ENCODE assay signal across 9 mouse cellular contexts in genomic region chr15:77750461-77750860, GRCm38 (mm10). TPM values are rescaled to one million over a fixed set of nuclear protein-coding genes. Genes with fewer than 3 reads are reported as not detected.
DNase-seq lines count a peak whose midpoint lies in the region; ATAC-seq and TF ChIP-seq lines count a peak whose summit lies in the region.
"Had no signal": no experiment of that assay in that cellular context is flagged by ENCODE, and none has a peak within 500 bp of the region (broad histone marks: within the 10 kb centered on the region; RNA-seq: fewer than 3 reads in every experiment).

No protein-coding gene starts in this region.

- ATAC-seq in hindbrain, postnatal 0 days = no peak
- no peak for ATAC-seq in hindbrain, embryonic 11.5 days (ENCODE audit: low FRiP score)
- peak; percentile 60; the same call in 1 of the 2 replicates for ATAC-seq in heart, postnatal 0 days (ENCODE audit: insufficient read depth, low read depth)
- ATAC-seq in hindbrain, embryonic 16.5 days = no peak

- H3K27ac ChIP-seq in hindbrain, postnatal 0 days = no peak overlapping the region
- no peak overlapping the region for H3K27ac ChIP-seq in hindbrain, embryonic 11.5 days (ENCODE audit: low read depth, low read length)
- H3K27ac ChIP-seq in heart, postnatal 0 days (ENCODE audit: low read depth) = no peak overlapping the region
- no peak overlapping the region for H3K27ac ChIP-seq in hindbrain, embryonic 16.5 days (ENCODE audit: low read depth, low read length)
- H3K27ac ChIP-seq: macrophage had no signal

- no peaks in the 10 kb centered on the region for H3K4me1 ChIP-seq in hindbrain, postnatal 0 days (ENCODE audit: insufficient read depth, low read length)
- H3K4me1 ChIP-seq in hindbrain, embryonic 11.5 days (replicated peaks; ENCODE audit: control insufficient read depth, insufficient read depth, low read length) = no peaks in the 10 kb centered on the region
- H3K4me1 ChIP-seq in heart, postnatal 0 days (ENCODE audit: control insufficient read depth, insufficient read depth) = no peaks in the 10 kb centered on the region
- no peaks in the 10 kb centered on the region for H3K4me1 ChIP-seq in hindbrain, embryonic 16.5 days (ENCODE audit: control insufficient read depth, insufficient read depth, low read depth, low read length)

- H3ac ChIP-seq in C2C12 (ENCODE audit: control insufficient read depth, insufficient read length, low read depth) = no peak overlapping the region

- no peak overlapping the region for H3K4me3 ChIP-seq in hindbrain, postnatal 0 days (ENCODE audit: low read length)
- H3K4me3 ChIP-seq in hindbrain, embryonic 11.5 days (ENCODE audit: low read depth, low read length) = no peak overlapping the region
- no peak overlapping the region for H3K4me3 ChIP-seq in C2C12 (ENCODE audit: insufficient read depth, poor library complexity, severe bottlenecking)
- no peak overlapping the region for H3K4me3 ChIP-seq in heart, postnatal 0 days (ENCODE audit: low read depth, low read length)
- H3K4me3 ChIP-seq in hindbrain, embryonic 16.5 days (ENCODE audit: low read length) = no peak overlapping the region

- no peaks in the 10 kb centered on the region for H3K27me3 ChIP-seq in hindbrain, postnatal 0 days (ENCODE audit: insufficient read depth, low read length)
- H3K27me3 ChIP-seq in hindbrain, embryonic 11.5 days (ENCODE audit: control insufficient read depth, insufficient read depth, low read length) = no peaks in the 10 kb centered on the region
- no peaks in the 10 kb centered on the region for H3K27me3 ChIP-seq in C2C12 (ENCODE audit: control insufficient read depth, insufficient read depth, insufficient read length)
- 0 out of 2 replicates have a peak, but pooled peaks cover 2% of the 10 kb centered on the region for H3K27me3 ChIP-seq in heart, postnatal 0 days (ENCODE audit: control insufficient read depth, insufficient read depth, low read length)
- H3K27me3 ChIP-seq in hindbrain, embryonic 16.5 days (replicated peaks; ENCODE audit: control insufficient read depth, insufficient read depth, low read length) = no peaks in the 10 kb centered on the region

- no peaks in the 10 kb centered on the region for H3K79me2 ChIP-seq in C2C12 (ENCODE audit: control insufficient read depth, insufficient read depth)

- 43% methylated on average over 1 of the region's 1 CpGs for WGBS in hindbrain, postnatal 0 days
- WGBS in hindbrain, embryonic 11.5 days = 38% methylated on average over 1 of the region's 1 CpGs
- 27% methylated on average over 1 of the region's 1 CpGs for WGBS in heart, postnatal 0 days
- WGBS in hindbrain, embryonic 16.5 days = 33% methylated on average over 1 of the region's 1 CpGs

- no peak overlapping the region for H3K4me2 ChIP-seq in hindbrain, postnatal 0 days (ENCODE audit: low read depth, low read length)
- no peak overlapping the region for H3K4me2 ChIP-seq in hindbrain, embryonic 11.5 days (replicated peaks; ENCODE audit: low read depth, low read length)
- H3K4me2 ChIP-seq in heart, postnatal 0 days (ENCODE audit: low read depth, low read length) = no peak overlapping the region
- H3K4me2 ChIP-seq in hindbrain, embryonic 16.5 days (ENCODE audit: low read length) = no peak overlapping the region

- H3K9ac ChIP-seq in hindbrain, postnatal 0 days (replicated peaks; ENCODE audit: low read length) = no peak overlapping the region
- no peak overlapping the region for H3K9ac ChIP-seq in hindbrain, embryonic 11.5 days (ENCODE audit: low read depth, low read length)
- no peak overlapping the region for H3K9ac ChIP-seq in heart, postnatal 0 days (replicated peaks; ENCODE audit: low read depth, low read length)
- no peak overlapping the region for H3K9ac ChIP-seq in hindbrain, embryonic 16.5 days (ENCODE audit: low read depth, low read length)

- peak; percentile 74 for TF ChIP-seq CTCF in hindbrain, postnatal 0 days (IDR thresholded peaks at IDR 0.05; ENCODE audit: low read depth)
- TF ChIP-seq CTCF in C2C12 (IDR thresholded peaks at IDR 0.05; ENCODE audit: control insufficient read depth, insufficient read depth, insufficient read length) = peak; percentile 86
- TF ChIP-seq CTCF in heart, postnatal 0 days (IDR thresholded peaks at IDR 0.05; ENCODE audit: low read depth) = peak; percentile 82

- no peaks in the 10 kb centered on the region for H3K79me3 ChIP-seq in C2C12 (ENCODE audit: low read depth)

- H3K36me3 ChIP-seq in hindbrain, postnatal 0 days (ENCODE audit: insufficient read depth, low read length) = no peaks in the 10 kb centered on the region
- H3K36me3 ChIP-seq in hindbrain, embryonic 11.5 days (ENCODE audit: control insufficient read depth, insufficient read depth, low read length) = no peaks in the 10 kb centered on the region
- H3K36me3 ChIP-seq in C2C12 (ENCODE audit: control insufficient read depth, insufficient read depth) = peaks cover 3% of the 10 kb centered on the region
- H3K36me3 ChIP-seq in heart, postnatal 0 days (replicated peaks; ENCODE audit: control insufficient read depth, insufficient read depth, low read length) = no peaks in the 10 kb centered on the region
- no peaks in the 10 kb centered on the region for H3K36me3 ChIP-seq in hindbrain, embryonic 16.5 days (ENCODE audit: control insufficient read depth, insufficient read depth, low read length)

- no peak for TF ChIP-seq EP300 in heart, postnatal 0 days (IDR thresholded peaks at IDR 0.05; ENCODE audit: low read depth)

- no peaks in the 10 kb centered on the region for H3K9me3 ChIP-seq in hindbrain, postnatal 0 days (ENCODE audit: low read length)
- H3K9me3 ChIP-seq in hindbrain, embryonic 11.5 days (ENCODE audit: control insufficient read depth, low read length) = no peaks in the 10 kb centered on the region
- no peaks in the 10 kb centered on the region; the same call in 1 of the 2 replicates for H3K9me3 ChIP-seq in heart, postnatal 0 days (replicated peaks; ENCODE audit: control insufficient read depth, low read length)
- no peaks in the 10 kb centered on the region for H3K9me3 ChIP-seq in hindbrain, embryonic 16.5 days (ENCODE audit: control insufficient read depth, low read length)

- DNase-seq in hindbrain, postnatal 0 days (ENCODE audit: low spot score) = peak; percentile 59
- DNase-seq in hindbrain, embryonic 11.5 days (ENCODE audit: low spot score) = no peak
- DNase-seq in Muller cell, postnatal 12 days (ENCODE audit: inconsistent ontology term) = peak; percentile 39
- DNase-seq in heart, postnatal 0 days (ENCODE audit: low spot score) = peak; percentile 57
- peak; percentile 50 to 58 for DNase-seq in natural killer cell, adult 2 months (ENCODE audit: low spot score in 2 of 2)
- no peak for DNase-seq in layer of hippocampus, adult 8-10 months (ENCODE audit: low spot score in 2 of 2)

TF ChIP-seq in C2C12, 6 proteins besides CTCF, POLR2A, EP300 and RAD21:
- TF ChIP-seq MYOG (IDR thresholded peaks at IDR 0.05; ENCODE audit: control insufficient read depth, extremely low read depth, insufficient read length) (no peak), MAX (IDR thresholded peaks at IDR 0.05) (peak; percentile 94), USF1 (IDR thresholded peaks at IDR 0.05; ENCODE audit: low read depth) (peak; percentile 20)

RNA-seq across cellular contexts. Expression of gene Apol8, which starts 6.3 kb away (rescaled TPM):
- 0.50 and 0.84 TPM in 2 replicates for total RNA-seq in hindbrain, postnatal 0 days (2014; rRNA removed)
- polyA plus RNA-seq in hindbrain, postnatal 0 days (2015; fragmentation: Nextera tagmentation; extraction: Ambion mirVana) = 0.35 and 0.50 TPM in 2 replicates
- polyA plus RNA-seq in hindbrain, embryonic 11.5 days (2014; fragmentation: Nextera tagmentation; extraction: Ambion mirVana) = 0.06 and 0.20 TPM in 2 replicates
- 0.46 TPM for polyA plus RNA-seq in C2C12 (2012; fragmentation: generic; extraction: Trizol)
- total RNA-seq in heart, postnatal 0 days (2014; rRNA removed; ENCODE audit: low replicate concordance) = 0.46 TPM in 1 of 2 replicates, not detected in the other
- 0.04 TPM in 1 of 2 replicates, not detected in the other for polyA plus RNA-seq in heart, postnatal 0 days (2015; fragmentation: Nextera tagmentation; extraction: Ambion mirVana)
- 0.14 and 0.35 TPM in 2 replicates for polyA plus RNA-seq in hindbrain, embryonic 16.5 days (2015; fragmentation: Nextera tagmentation; extraction: Ambion mirVana)
- total RNA-seq in layer of hippocampus, adult 8-10 months (2022) = 10 to 100 TPM in 2 of 4 experiments, 1 to 10 TPM in 2; 6.3 to 14.1 (median 9.1) TPM
- polyA plus RNA-seq: macrophage had no signal

RNA-seq across cellular contexts. Expression of gene Apol9b, which starts 21.6 kb away (rescaled TPM):
- total RNA-seq in hindbrain, postnatal 0 days (2014; rRNA removed) = 0.37 TPM in 1 of 2 replicates, not detected in the other
- polyA plus RNA-seq in hindbrain, postnatal 0 days (2015; fragmentation: Nextera tagmentation; extraction: Ambion mirVana) = 0.41 and 1.2 TPM in 2 replicates
- not detected in 2 replicates for polyA plus RNA-seq in hindbrain, embryonic 11.5 days (2014; fragmentation: Nextera tagmentation; extraction: Ambion mirVana)
- polyA plus RNA-seq in C2C12 (2012; fragmentation: generic; extraction: Trizol) = 49.1 TPM
- total RNA-seq in heart, postnatal 0 days (2014; rRNA removed; ENCODE audit: low replicate concordance) = 0.23 and 0.81 TPM in 2 replicates
- 0.14 and 0.30 TPM in 2 replicates for polyA plus RNA-seq in heart, postnatal 0 days (2015; fragmentation: Nextera tagmentation; extraction: Ambion mirVana)
- polyA plus RNA-seq in hindbrain, embryonic 16.5 days (2015; fragmentation: Nextera tagmentation; extraction: Ambion mirVana) = 0.13 and 0.44 TPM in 2 replicates
- total RNA-seq in layer of hippocampus, adult 8-10 months (2022) = not detected

RNA-seq across cellular contexts. Expression of gene Apol7e, which starts 51.8 kb away (rescaled TPM):
- total RNA-seq in hindbrain, postnatal 0 days (2014; rRNA removed) = 0.07 TPM in 1 of 2 replicates, not detected in the other
- not detected in 2 replicates for polyA plus RNA-seq in hindbrain, postnatal 0 days (2015; fragmentation: Nextera tagmentation; extraction: Ambion mirVana)
- not detected in 2 replicates for polyA plus RNA-seq in hindbrain, embryonic 11.5 days (2014; fragmentation: Nextera tagmentation; extraction: Ambion mirVana)
- not detected for polyA plus RNA-seq in C2C12 (2012; fragmentation: generic; extraction: Trizol)
- total RNA-seq in heart, postnatal 0 days (2014; rRNA removed; ENCODE audit: low replicate concordance) = not detected in 2 replicates
- not detected in 2 replicates for polyA plus RNA-seq in heart, postnatal 0 days (2015; fragmentation: Nextera tagmentation; extraction: Ambion mirVana)
- polyA plus RNA-seq in hindbrain, embryonic 16.5 days (2015; fragmentation: Nextera tagmentation; extraction: Ambion mirVana) = not detected in 2 replicates
- total RNA-seq in layer of hippocampus, adult 8-10 months (2022) = not detected

Comparison
In these comparisons a context has a peak if more than half of its experiments do, and no peak if none do; other contexts are left out.
1. DNase-seq: peak in hindbrain, postnatal 0 days (single experiment), Muller cell, postnatal 12 days (single experiment), heart, postnatal 0 days (single experiment) and natural killer cell, adult 2 months (2 of 2); none in hindbrain, embryonic 11.5 days (single experiment) and layer of hippocampus, adult 8-10 months (0 of 2).
2. RNA of gene Apol9b, which starts 21.6 kb away (polyA plus RNA-seq): 49.1 TPM in C2C12 (single experiment); 0.41 to 1.2 TPM in hindbrain, postnatal 0 days, 0.14 to 0.30 TPM in heart, postnatal 0 days, 0.13 to 0.44 TPM in hindbrain, embryonic 16.5 days and not detected in hindbrain, embryonic 11.5 days; every median in the first group is over 10 times any median in the second.
3. Peak in every context shown above with its lines, with median percentiles within 50 percentile points of each other: CTCF ChIP-seq.